Mouse (Mus musculus) E14TG2a.4 (cell line): ENCODE measurements around the gene Mrpl24.
A peak's percentile ranks its signal among the peaks of the same experiment; 100 is the strongest.

Source experiments
- CTCF ChIP-seq: conservative IDR thresholded peaks from 2 replicates; pipeline ENCODE4 v1.5.1; 2014; ENCODE audit warnings: low read length
- NANOG ChIP-seq: IDR thresholded peaks from 2 replicates; pipeline ENCODE4 v1.6.1; 2014; ENCODE audit warnings: borderline replicate concordance, low read length, mixed read lengths

- TF ChIP-seq CTCF (0 out of 2 replicates have a peak, but pooled peaks have one; percentile 3), NANOG (no peak)
Observed at GRCm38 (mm10) chr3:87916990-87917389, 2.3 kb upstream of the Mrpl24 start.
